Mouse (Mus musculus) bone marrow macrophage, adult 2 months (primary cell): Measurements from ENCODE around the gene Bach2.

Source experiments
- CTCF ChIP-seq: IDR thresholded peaks from 2 replicates; pipeline ENCODE4 v1.5.1; 2012; ENCODE audit warnings: low read depth, mild to moderate bottlenecking, low read length, moderate library complexity
- POLR2A ChIP-seq: IDR thresholded peaks from 2 replicates; pipeline ENCODE4 v1.6.1; 2012; ENCODE audit warnings: mild to moderate bottlenecking, low read depth, low read length, borderline replicate concordance

DNA sequence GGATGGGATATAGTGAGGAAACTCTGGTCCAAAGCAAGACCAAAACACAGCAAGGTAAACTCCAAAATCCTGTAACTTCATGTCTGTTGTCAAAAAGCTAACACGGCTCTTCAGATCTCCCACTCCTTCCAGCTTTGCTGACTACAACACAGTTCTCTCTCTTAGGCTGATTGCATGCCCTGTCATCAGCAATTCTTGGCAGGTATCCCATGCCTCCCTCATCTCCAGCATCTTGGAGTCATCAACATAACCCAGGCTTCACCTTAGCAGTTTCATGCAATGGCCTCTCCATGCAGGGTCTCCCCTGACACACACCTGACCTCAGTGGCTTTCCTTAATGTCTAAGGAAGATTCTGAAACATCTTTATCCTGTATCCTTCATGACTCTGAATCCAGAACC is 310.5 kb downstream of the Bach2 start:
- TF ChIP-seq POLR2A, result no peak
- TF ChIP-seq CTCF, result no peak
